Mouse (Mus musculus) cerebellum, adult 11-12 months (tissue): ENCODE results near the gene Galnt17.
A peak's percentile ranks its signal among the peaks of the same experiment; 100 is the strongest.

Experiments
- DNase-seq: peaks from one replicate; pipeline ENCODE4 v3.0.0; 2022

Galnt17 gene

GRCm38 (mm10) chr5:131015341-131015740 lies 293.0 kb downstream of the Galnt17 start:
- no peak for DNase-seq

- no peak for DNase-seq
These were observed 294.5 kb downstream of the Galnt17 start for GRCm38 (mm10) chr5:131013816-131014215.

- DNase-seq, result no peak
These were observed 295.2 kb downstream of the Galnt17 start for GRCm38 (mm10) chr5:131013101-131013500.

- no peak for DNase-seq
These were observed 298.8 kb downstream of the Galnt17 start for GRCm38 (mm10) chr5:131009510-131009909.

GRCm38 (mm10) chr5:131008507-131008906 lies 299.8 kb downstream of the Galnt17 start:
- DNase-seq, result no peak

- peak; percentile 60 for DNase-seq
These were observed 300.3 kb downstream of the Galnt17 start for GRCm38 (mm10) chr5:131007871-131008505.

GRCm38 (mm10) chr5:131007198-131007597 lies 301.1 kb downstream of the Galnt17 start:
- DNase-seq, result peak; percentile 97

GRCm38 (mm10) chr5:131006524-131006923 lies 301.8 kb downstream of the Galnt17 start:
- DNase-seq, result no peak

GRCm38 (mm10) chr5:131000572-131000971 lies 307.7 kb downstream of the Galnt17 start:
- no peak for DNase-seq

- no peak for DNase-seq
These were observed 329.0 kb downstream of the Galnt17 start for GRCm38 (mm10) chr5:130979321-130979720.

GRCm38 (mm10) chr5:130978871-130979270 lies 329.4 kb downstream of the Galnt17 start:
- DNase-seq, result peak; percentile 79

GRCm38 (mm10) chr5:130977999-130978398 lies 330.3 kb downstream of the Galnt17 start:
- DNase-seq, result no peak

- no peak for DNase-seq
These were observed 355.9 kb downstream of the Galnt17 start for GRCm38 (mm10) chr5:130952361-130952760.

GRCm38 (mm10) chr5:130950894-130951400 lies 357.4 kb downstream of the Galnt17 start:
- DNase-seq, result no peak

GRCm38 (mm10) chr5:130950421-130950820 lies 357.9 kb downstream of the Galnt17 start:
- no peak for DNase-seq

- no peak for DNase-seq
These were observed 358.6 kb downstream of the Galnt17 start for GRCm38 (mm10) chr5:130949710-130950109.

- DNase-seq, result peak; percentile 88
These were observed 369.2 kb downstream of the Galnt17 start for GRCm38 (mm10) chr5:130938911-130939608.

GRCm38 (mm10) chr5:130938274-130938741 lies 370.0 kb downstream of the Galnt17 start:
- DNase-seq, result peak; percentile 46

GRCm38 (mm10) chr5:130930999-130931398 lies 377.3 kb downstream of the Galnt17 start:
- no peak for DNase-seq

GRCm38 (mm10) chr5:130927794-130928149 lies 380.5 kb downstream of the Galnt17 start:
- DNase-seq, result no peak

GRCm38 (mm10) chr5:130927138-130927793 lies 381.0 kb downstream of the Galnt17 start:
- no peak for DNase-seq

- DNase-seq, result no peak
These were observed 382.6 kb downstream of the Galnt17 start for GRCm38 (mm10) chr5:130925681-130926080.

- DNase-seq, result no peak
These were observed 384.0 kb downstream of the Galnt17 start for GRCm38 (mm10) chr5:130924245-130924827.
